Mouse (Mus musculus) lung, postnatal 14 days (tissue): ENCODE measurements around the gene Kmt2e.

Experiments
- DNase-seq: peaks from one replicate; pipeline ENCODE4 v3.0.0; 2021

The Kmt2e gene

DNA sequence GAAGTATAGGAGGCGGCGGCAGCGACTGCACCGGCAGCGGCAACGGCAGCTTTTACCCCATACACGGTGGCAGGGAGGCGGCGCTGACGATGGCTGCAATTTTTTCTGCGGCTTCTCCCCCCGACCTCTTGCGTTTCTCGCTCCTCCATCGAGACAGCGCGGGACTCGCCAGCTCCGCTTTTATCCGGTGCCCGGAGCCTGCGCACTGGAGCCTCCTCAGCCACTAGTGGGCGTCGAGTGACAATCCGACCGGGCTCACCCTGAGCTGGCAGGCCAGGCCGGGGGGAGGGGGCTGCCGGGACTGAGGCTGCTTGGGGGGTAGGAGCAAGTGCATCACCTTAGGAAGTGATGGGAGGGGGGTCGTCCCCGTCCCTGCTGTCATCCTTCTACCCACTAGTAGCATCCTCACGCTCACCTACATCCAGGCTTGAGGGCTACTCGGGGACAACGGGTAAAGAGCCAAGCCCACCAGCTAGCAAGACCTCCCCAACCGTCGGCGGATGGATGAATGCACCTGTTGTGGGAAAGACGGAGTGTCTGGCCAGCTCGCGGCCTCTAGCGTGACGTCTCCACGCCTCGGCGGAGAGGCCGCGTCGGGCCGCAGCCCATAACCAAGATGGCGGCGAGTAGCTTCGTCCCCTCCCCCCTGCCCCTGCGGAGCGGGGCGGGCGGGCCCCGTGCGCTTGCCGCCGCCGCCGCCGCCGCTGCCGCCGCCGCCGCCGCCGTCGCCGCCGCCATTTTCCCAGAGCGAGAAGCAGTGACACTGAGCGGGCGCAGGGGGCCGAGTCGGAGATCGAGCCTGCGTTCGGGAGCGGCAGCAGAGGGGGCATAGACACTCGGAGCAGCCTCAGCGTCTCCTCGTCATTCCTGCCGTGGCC lies at the start of gene Kmt2e:
Gene Kmt2e (plus strand): TSS at position 722 of the 878 bp plus-strand sequence.
- DNase-seq, result peak; percentile 94

DNA sequence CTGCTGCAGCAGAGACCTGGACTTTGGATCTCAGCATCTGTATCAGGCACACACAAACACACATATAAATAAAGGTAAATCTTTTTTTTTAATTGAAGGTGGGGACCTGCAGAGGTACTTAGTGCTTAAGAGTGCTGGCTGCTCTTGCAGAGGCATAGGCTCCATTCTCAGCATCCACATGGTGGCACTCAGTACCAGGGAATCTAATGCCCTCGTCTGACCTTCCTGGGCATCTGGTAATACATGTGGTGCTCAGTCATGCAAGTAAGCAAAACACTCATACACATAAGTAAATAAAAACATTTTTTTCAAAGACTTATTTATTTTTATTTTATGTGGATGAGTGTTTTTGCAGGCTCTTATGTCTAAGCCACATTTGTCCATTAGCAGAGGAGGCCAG lies 49.1 kb upstream of the Kmt2e start:
- peak; percentile 42 for DNase-seq

DNA sequence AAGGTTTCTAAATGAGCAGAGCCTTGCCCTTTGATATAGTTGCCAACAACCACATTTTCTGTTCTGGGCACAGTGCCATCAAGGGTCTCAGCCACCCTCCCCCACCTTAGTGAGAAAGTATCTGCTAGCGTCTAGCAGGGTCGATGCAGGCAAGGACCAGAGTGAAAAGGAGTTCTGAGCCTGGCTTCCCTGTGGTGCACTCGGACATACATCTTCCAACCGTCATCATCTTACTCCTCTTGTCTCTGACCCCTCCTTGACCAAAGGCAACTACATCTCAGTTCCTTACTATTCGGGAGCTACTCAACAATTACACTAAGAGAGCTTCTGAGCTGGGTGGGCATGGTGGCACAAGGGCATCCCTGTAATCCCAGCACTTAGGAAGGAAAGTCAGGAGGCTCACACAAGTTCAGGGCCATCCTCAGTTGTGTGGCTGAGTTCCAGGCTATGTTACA lies 48.5 kb upstream of the Kmt2e start:
- DNase-seq, result no peak

DNA sequence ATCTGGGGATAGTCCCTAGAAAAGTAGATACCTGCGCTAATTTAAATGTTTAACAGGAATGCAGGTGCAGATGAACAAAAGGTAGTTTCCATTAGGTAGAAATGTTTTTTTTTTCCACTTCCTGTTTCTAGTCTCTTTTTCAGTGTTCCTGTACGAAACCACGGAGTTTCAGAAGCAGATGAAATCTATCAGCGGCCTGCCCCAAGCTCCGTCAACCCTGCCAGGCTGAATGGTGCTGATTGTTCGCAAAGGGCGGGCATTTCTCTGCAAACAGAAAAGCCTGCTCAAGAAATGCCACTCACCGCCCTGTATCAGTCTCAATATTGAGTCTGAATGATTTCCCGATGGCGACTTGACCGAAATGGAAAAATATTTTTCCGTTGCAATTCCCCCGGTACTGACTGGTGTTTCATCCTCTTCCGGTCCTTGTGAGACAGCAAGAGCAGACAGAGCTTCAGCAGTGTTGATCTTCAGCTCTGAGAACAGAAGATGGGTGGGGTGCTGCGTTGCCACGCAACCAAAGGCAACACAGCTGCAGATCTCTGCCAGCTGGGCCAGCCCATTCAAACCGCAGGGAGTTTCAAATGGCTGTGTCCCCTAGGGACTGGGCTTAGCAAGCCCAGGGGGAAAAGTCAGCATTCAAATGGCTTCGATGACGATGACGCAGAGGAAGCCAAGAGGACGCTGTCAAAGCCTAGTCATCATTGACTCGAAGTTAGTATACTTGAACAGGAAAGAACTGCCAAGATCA lies 47.5 kb upstream of the Kmt2e start:
- DNase-seq, result peak; percentile 85

DNA sequence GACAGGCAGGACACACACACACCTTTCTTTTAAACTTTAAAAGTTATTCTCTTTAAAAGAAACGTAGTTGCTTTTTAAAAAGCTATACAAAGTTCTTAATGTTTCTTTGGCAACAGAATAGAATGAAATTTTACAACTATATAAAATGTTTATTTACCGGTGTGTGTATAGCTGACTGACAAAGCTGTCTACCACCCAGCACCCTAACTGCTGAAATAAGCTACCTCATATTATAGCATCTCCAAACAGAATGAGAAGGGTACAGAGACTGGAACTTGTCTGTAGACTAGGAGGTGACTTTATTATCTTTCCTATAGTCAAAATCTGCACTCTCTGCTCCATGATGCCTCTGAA lies 47.0 kb upstream of the Kmt2e start:
- DNase-seq, result no peak

DNA sequence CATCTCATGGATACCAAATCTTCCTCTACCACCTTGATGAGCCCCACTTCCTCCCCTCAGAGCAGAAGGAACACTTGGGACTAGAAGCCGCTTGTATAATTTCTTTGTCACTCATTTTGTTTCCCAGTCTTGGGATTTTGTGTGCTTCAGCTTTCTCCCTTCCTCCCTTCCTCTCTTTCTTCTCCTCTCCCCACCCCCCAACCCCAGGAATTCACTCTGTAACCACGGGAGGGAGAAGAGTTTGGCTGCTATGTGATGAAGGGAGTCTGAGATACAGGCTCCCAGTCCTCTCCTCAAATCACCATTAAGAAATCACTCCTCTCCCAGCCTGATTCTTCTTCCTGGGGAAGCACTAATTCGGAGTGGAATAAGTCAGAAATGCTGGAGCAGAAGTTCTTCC lies 46.1 kb upstream of the Kmt2e start:
- DNase-seq, result no peak

DNA sequence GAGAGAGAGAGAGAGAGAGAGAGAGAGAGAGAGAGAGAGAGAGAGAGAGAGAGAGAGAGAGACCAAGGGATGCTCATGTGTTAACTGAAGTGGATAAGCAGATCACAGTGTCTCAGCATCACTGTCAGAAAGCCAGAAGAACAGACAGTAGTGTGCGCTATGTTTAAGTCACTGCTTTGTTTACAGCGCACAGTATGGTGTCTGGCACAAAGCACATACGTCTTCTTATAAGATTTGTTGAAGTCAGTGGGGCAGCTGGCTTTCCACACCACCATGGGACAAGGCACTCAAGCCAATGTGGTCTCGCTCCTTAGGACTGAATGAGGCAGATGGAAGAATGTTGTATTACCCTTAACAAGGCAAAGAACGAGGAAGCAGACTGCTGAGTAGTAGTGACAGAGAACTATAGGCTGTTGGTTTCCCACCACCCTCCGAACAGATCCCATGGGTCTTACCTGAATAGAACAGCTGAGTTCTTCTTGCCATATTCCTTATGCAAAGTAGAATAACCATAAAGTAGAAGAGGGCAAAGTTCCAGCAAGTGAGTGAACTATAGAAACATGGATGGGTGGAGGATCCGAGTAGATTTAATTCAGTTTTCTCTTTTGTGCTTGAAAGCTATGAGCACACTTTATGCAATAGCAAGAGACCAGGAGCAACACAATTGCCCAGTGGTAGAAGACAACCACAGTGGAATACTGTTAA lies 44.5 kb upstream of the Kmt2e start:
- no peak for DNase-seq

DNA sequence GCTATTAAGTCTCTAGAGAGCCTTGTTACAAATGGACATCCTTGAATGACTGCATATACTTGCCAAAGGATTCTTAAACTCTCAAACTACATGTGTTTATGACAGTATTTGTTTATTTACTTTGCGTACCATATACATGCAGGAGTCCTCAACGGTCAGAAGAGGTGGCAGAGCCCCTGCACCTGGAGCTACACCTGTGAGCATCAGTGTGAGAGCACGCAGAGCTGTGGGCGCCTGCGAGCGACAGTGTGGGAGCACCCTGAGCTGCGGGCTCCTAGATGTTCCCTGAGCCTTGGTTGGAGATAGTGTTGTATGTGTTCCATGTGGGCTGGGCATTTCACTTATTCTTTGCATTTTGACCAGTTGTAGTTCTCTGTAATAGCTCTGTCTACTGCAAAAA lies 42.5 kb upstream of the Kmt2e start:
- DNase-seq, result no peak

DNA sequence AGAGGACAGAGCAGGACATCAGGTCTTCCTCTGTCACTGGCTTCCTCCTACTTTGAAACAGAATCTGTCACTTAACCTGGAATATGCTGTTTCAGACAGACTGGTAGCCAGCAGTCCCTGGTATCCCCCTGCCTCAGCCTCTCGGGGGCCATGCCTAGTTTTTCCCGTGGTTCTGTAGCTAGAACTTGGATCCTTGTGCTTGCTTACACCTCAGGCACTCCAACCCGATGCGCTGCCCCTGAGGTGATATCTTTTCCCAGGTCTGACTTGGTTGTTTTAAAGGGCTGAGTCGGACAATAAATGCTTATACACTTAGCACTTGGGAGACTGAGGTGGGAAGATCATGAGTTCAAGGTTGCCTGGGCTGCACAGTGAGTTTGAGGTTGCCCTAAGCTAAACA lies 40.4 kb upstream of the Kmt2e start:
- DNase-seq, result no peak

DNA sequence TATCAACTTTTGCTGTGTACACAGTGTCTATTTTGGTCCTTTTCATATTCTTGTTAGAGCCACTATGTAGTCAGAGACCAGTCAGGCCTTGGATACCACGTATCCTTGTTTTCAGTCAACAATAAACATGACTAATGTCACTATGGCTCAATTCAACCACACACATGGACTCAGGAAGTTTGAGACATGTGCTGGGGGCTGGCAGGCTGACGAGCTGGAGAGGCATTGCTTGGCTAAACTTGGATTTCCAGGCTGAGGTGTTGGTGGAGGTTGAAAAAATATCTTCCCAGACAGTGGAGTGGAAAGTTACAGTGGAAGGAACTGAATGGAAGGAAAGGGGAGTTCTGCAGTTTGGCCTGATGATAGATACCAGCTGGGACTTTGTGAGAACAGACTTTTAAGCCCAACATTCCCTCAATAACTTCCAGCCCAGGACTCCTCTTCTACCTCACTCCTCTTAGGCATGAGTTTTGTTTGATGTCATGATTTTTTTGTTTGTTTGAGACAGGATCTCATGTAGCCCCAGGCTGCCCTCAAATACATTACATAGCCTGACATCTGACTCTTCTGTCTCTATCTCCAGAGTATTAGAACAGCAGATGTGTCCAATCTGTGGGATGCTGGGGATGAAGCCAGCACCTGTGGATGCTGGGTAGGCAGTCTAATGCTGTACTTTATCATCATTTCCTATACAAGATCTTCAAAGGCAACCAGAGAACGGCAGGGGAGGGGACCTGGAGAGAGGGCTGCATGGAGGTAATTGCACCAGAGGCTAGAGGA lies 39.7 kb upstream of the Kmt2e start:
- DNase-seq, result no peak

DNA sequence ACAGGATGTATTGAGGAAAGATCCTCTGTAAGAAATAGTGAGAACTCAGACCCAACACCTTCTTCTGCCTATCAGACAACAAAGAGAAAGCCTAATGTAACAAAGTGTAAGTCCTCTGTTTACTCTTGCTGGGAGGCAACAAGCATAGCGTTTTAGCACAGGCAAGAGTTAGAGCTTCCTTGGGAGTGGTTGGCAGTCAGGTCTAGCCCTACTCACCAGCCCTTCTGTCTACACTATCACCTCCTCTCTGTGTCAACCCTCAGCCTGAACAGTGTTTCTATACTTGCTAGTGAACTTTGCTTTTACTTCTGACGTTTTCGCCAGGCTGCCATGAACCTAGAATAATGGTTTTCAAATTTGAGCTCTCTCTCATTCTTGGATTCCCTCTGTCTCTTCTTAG lies 38.5 kb upstream of the Kmt2e start:
- DNase-seq, result no peak

DNA sequence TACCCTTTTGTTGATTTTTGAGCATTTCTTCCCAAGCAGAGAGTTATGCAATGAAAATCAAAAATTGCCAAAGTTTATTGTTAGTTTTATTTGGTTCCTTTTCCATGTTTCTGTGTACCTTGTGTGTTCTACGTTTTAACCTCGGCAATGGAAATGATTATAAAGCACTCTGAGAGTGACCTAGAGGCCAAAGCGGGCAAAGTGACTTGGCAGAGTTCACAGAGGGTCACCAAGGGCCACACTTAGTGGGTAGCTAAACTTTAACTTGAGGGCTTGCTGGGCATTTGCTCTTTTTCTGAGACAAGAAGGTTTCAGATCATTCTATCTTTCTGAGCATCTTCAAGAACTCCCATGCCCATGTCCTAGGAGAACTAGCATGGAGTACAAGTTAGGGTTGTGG lies 37.5 kb upstream of the Kmt2e start:
- DNase-seq, result no peak

DNA sequence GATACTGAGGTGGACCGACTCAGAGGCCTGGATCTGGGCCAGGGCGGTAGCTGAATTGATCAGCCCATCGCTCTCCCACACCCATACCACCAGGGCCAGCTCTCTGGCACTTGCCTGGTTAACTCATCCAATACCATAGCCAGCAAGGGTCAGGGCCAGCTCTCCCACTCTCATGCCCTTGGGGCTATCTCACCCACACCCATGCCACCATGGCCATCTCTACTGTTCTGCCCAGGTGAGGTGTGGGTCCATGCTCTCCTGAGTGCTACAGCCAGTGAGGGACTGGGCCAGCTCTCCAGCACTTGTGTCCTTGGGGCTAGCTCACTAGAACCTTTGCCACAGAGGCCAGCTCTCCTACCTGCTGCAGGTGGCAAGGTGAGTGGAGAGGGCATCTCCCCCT lies 34.1 kb upstream of the Kmt2e start:
- no peak for DNase-seq

DNA sequence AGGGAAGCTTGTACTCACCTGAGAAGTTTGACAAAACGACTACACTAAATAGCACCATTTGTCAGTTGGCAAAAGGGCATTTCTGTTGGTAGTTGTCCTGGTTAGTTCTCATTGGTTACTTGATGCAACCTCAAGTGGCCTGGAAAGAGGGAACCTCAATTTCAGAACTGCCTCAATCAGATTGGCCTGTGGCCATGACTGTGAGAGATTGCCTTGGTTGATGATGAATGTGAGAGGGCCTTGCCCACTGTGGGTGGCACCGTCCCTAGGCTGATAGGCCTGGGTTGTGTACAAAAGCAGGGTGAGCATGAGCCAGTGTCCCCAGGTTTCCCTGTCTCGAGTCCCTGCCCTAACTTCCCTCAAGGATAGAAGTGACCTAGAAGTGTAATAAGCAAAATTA lies 33.4 kb upstream of the Kmt2e start:
- no peak for DNase-seq

DNA sequence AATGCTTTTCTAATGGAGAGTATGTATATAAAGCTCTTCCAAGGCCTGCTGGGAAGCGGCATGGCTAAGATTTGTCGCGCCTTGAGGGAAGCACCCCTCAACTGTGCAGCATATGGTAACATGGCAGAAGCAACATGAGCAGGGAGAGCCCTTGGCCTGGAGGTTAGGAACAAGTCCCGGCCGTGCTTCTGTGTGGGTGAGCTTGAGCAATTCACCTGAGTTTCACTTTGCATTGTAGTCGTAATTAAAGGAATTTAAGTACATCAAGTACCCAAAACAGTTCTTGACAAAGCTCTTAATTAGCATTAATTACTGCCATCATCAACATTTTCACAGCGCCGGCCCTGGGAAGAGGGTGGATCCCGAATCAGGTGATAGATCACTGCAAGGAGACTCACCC lies 32.9 kb upstream of the Kmt2e start:
- no peak for DNase-seq

DNA sequence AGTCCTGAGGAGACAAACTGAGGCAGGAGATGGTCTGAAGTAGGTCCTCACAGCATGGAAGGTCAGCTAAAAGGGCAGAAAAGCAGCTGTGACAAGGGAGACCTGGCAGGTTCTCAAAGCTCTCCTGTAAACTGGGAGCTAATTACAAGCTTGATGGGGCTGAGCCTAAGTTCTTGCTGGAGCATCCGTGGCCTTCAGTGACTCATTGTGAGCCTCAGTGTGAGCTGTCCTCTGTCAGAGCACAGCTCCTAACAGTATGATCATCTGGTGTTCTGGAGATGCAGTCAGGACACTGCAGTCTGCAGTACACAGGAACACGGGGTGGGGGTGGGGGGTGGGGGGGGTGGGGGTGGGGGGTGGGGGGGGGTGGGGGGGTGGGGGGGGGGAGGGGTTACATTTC lies 32.2 kb upstream of the Kmt2e start:
- DNase-seq, result no peak

DNA sequence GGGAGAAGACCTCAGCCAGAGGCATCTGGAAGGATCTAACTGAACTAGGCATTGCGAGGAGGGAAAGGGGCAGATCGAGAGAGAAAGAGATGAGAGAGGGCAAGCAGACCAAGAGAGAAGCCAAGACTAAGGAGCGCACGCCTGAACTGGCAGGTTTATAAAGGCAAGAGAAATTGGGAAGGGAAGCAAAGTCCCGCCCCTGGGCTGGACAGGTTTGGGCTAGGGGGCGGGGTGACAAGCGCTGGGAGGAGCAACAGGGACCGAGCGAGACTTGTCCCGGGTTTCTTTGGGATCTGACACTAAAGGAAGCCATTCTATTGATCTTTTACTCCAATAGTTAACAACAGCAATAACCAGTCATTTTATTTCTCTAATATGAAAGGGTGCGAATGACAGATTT lies 31.1 kb upstream of the Kmt2e start:
- no peak for DNase-seq

DNA sequence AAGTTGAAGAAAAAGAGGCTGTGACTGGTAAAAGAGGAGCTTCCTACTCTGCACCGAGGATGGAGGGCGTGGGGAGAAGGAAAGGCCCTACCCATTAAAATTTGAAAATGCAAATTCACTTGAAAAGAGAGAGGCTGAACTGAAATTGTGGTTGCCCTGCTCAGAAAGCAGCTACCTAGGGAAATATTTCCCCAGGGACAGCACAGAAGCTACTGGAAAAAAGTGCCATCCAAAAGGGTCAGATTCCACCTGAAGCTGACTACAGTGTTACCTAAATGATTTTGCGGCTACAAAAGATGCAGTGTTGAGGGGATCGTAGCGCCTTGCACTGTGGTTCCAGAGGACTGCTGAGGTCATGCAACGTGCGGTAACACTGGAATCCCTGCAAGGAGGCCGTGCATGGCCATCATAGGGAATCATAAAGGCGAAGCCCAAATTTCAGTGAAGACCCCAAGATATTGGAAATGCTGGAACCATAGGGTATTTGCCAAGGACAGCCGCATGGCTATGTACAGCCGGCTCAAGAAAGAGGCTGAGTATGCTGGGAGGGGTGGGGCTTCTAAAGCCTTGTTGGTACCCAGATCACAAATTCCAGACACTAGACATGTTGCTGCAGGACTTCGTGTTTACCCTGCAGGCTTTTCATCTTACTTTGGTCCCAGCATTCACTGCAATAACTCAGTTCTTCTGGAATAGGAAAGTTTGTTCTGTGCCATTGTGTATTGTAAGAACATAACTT lies 28.4 kb upstream of the Kmt2e start:
- DNase-seq, result no peak

DNA sequence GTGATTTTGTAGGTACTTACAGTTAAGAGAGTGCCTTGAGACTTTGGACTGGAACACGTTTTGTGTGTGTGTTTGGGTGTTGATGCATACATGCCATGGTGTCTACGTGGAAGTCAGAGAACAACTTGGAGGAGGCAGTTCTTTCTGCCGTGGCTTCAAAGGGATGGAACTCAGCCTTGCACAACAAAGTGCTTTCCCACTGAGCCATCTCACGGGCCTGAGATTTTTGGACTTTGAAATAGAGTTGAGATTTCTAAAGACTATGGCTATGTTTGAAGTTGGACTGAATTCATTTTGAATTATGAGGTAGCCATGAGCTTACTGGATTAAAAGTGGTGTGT lies 27.9 kb upstream of the Kmt2e start:
- DNase-seq, result no peak

DNA sequence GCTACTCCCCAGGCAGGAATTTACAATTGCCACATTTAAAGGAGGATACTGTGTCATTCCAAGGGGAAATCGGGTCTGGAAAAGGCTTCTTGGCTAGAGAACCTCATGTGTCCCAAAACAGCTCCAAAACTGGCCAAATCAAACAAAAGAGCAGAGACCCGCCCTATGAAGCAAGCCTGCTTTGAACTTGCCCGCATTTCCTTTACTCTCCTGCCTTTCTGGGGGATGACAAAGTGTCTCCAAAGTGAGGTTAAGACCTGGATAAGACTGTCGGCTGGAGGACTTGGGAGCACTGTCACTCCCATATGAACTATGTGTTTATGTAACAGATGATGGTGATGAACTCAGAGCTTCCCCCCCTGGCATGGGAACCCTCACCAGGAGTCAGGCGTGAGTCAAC lies 26.1 kb upstream of the Kmt2e start:
- no peak for DNase-seq

DNA sequence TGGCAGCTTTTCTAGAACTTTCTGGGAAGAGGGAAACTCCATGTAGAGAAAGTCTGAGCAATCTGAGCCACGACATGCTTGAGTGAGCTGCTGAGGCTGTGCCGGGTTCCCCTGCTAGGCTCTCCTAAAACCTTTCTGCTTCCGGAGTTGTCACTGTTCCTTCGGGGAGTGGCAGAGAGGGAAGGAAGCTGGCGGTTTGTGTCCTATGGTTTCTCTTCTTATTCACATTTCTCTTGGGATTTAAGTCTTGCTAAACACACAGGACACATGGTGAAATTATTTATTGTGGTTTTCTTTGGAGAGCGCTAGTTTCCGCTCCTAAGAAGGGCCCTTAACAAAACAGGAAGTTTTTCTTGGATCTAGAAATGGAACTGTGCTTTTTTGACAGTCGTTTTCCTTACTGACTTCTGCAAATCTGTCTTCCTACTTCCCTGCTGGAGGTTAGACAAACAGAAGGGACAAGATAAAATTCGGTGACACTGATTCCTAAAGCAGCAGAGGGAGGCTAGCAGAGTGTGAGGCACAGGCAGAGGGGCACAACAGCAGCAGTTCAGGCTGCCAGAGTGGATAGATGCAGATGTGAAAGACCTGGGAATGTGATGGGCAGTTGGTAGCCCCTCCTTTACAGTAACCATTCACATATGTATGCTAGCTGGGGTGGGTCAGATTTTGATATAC lies 24.1 kb upstream of the Kmt2e start:
- DNase-seq, result no peak

DNA sequence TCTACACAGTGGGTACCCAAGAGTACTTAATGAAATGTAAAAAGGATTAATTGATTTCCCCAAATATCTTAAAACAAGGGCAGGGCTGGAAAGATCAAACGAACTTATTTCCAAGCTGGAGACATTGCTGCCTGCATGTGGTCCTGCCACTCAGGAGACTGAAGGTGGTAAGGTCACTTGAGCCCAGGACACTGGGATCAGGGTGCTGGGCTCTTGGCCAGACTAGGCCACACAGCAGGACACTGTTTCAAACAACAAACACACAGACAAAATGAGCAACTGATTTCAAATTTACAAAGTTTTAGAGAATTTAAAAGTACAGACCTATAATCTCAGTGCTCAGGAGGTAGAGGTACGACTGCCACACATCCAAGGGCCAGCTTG lies 23.5 kb upstream of the Kmt2e start:
- no peak for DNase-seq
